Mouse (Mus musculus): ENCODE measurements around the gene Arid1b. TPM values are rescaled to one million over a fixed set of nuclear protein-coding genes. Genes with fewer than 3 reads are reported as not detected.

The Arid1b gene
- polyA plus RNA-seq, 1 experiment from 2014 or later, result 46.4 TPM

- no peaks in the 10 kb centered on the region for H3K27me3 ChIP-seq
- no peak for DNase-seq (ENCODE audit: low read depth, low spot score)
- in situ Hi-C loops (cut with MboI; ENCODE audit: low pct_unique_long_range_greater_than_20kb), result no loop called here
- TF ChIP-seq CTCF (IDR thresholded peaks at IDR 0.05), result no peak
- POLR2A ChIA-PET, result no interaction called here
- CTCF ChIA-PET, result interaction anchor here (1.5 kb wide), 1 partner anchor 15 kb away, joined by 3 read pairs; no protein-coding TSS in a partner anchor
- ATAC-seq, result no peak
Observed at GRCm38 (mm10) chr17:5014327-5014957, 20.3 kb downstream of the Arid1b start.

DNA sequence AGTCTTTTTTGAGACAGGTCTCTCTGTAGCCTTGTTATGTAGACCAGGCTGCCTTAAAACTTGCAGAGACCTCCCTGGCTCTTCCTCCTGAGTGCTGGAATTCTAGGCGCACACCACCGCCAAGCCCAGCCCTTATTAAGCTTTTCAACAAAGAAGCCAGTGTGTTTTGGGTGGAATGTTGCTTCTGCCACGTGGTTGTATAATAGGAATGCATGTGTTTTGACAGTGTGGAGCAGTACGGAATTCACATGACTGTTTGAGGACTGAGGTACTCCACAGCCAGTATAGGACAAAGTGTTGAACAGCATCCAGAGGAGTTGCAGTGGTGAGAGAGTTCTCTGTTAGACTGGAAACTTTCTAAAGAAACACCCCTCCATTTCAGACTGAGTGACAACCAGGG is 22.3 kb downstream of the Arid1b start:
- POLR2A ChIA-PET, result no interaction called here
- H3K27me3 ChIP-seq, result no peaks in the 10 kb centered on the region
- ATAC-seq, result no peak
- in situ Hi-C loops (cut with MboI; ENCODE audit: low pct_unique_long_range_greater_than_20kb), result no loop called here
- CTCF ChIA-PET, result no interaction called here
- DNase-seq (ENCODE audit: low read depth, low spot score), result no peak
- no peak for TF ChIP-seq CTCF (IDR thresholded peaks at IDR 0.05)

- ATAC-seq (no peak), DNase-seq (ENCODE audit: low read depth, low spot score) (no peak)
- CTCF ChIA-PET, result interaction anchor here (2.1 kb wide), 1 partner anchor 19 kb away, joined by 7 read pairs; no protein-coding TSS in a partner anchor
- TF ChIP-seq CTCF (IDR thresholded peaks at IDR 0.05), result no peak
- no peaks in the 10 kb centered on the region for H3K27me3 ChIP-seq
- POLR2A ChIA-PET, result interaction anchor here (0.6 kb wide), 1 partner anchor 42 kb away, joined by 3 read pairs; no protein-coding TSS in a partner anchor
- in situ Hi-C loops (cut with MboI; ENCODE audit: low pct_unique_long_range_greater_than_20kb), result no loop called here
Observed at GRCm38 (mm10) chr17:5017065-5017464, 22.9 kb downstream of the Arid1b start.

DNA sequence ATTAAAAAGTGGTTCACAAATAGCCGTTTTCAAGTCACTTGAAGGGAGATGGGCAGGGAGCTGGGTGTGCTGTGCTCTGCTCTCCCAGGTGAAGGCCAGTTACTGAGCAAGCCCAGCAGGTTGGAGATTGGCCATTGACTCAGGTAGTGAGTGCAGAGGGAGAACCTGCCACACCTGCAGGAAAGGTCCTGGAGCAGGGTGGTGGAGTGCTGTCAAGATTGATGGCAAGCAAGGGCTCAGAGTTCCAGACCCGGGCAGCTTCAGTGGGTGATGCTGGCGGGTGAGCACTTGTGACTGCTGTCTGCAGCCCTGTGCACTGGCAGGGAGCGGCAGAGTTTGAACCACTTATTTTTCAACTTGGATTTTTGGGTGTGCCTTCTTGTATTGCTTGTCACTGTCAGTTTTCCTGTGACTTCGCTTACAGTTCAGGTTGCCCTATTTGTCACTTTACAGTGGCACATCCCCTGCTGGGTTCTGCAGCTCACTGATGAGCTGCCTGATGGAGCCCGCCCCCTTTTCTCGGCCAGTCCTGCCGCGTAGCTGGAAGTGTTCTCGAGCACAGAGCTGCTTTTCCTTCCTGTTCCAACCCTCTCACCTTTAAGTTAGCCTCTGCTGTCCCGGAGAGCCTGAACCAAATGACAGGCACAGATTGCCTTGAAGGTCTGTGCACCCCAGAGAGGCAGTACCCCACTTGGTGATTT is 27.3 kb downstream of the Arid1b start:
- in situ Hi-C loops (cut with MboI; ENCODE audit: low pct_unique_long_range_greater_than_20kb), result no loop called here
- H3K27me3 ChIP-seq, result no peaks in the 10 kb centered on the region
- DNase-seq (ENCODE audit: low read depth, low spot score), result no peak
- CTCF ChIA-PET, result no interaction called here
- ATAC-seq, result no peak
- POLR2A ChIA-PET, result no interaction called here
- no peak for TF ChIP-seq CTCF (IDR thresholded peaks at IDR 0.05)

GRCm38 (mm10) chr17:5022019-5022544 is 27.9 kb downstream of the Arid1b start:
- no peaks in the 10 kb centered on the region for H3K27me3 ChIP-seq

GRCm38 (mm10) chr17:5023745-5024144 is 29.6 kb downstream of the Arid1b start:
- H3K27me3 ChIP-seq, result no peaks in the 10 kb centered on the region
- DNase-seq (ENCODE audit: low read depth, low spot score) (no peak), ATAC-seq (no peak)
- ChIA-PET CTCF (no interaction called here), POLR2A (interaction anchor here (1.8 kb wide), 1 partner anchor 27 kb away, joined by 6 read pairs; no protein-coding TSS in a partner anchor)
- no peak for TF ChIP-seq CTCF (IDR thresholded peaks at IDR 0.05)
- in situ Hi-C loops (cut with MboI; ENCODE audit: low pct_unique_long_range_greater_than_20kb), result no loop called here

More at GRCm38 (mm10) chr17:5022019-5022544, 27.9 kb downstream of the Arid1b start:
- TF ChIP-seq CTCF (IDR thresholded peaks at IDR 0.05), result no peak
- ChIA-PET CTCF (no interaction called here), POLR2A (interaction anchor here (1.8 kb wide), 1 partner anchor 26 kb away, joined by 6 read pairs; no protein-coding TSS in a partner anchor)
- in situ Hi-C loops (cut with MboI; ENCODE audit: low pct_unique_long_range_greater_than_20kb), result no loop called here
- no peak for ATAC-seq
- no peak for DNase-seq (ENCODE audit: low read depth, low spot score)

GRCm38 (mm10) chr17:5025400-5025799 is 31.3 kb downstream of the Arid1b start:
- in situ Hi-C loops (cut with MboI; ENCODE audit: low pct_unique_long_range_greater_than_20kb), result loop anchor here (25.0 kb wide), 1 partner anchor 1463 kb away; the partner anchor contains the start of gene Tfb1m
- ATAC-seq, result no peak
- H3K27me3 ChIP-seq, result no peaks in the 10 kb centered on the region
- no peak for TF ChIP-seq CTCF (IDR thresholded peaks at IDR 0.05)
- ChIA-PET POLR2A (no interaction called here), CTCF (no interaction called here)
- DNase-seq (ENCODE audit: low read depth, low spot score), result no peak

GRCm38 (mm10) chr17:5026578-5026977 is 32.4 kb downstream of the Arid1b start:
- ATAC-seq, result no peak
- in situ Hi-C loops (cut with MboI; ENCODE audit: low pct_unique_long_range_greater_than_20kb), result loop anchor here (25.0 kb wide), 1 partner anchor 1464 kb away; the partner anchor contains the start of gene Tfb1m
- TF ChIP-seq CTCF (IDR thresholded peaks at IDR 0.05), result no peak
- no peak for DNase-seq (ENCODE audit: low read depth, low spot score)
- H3K27me3 ChIP-seq, result no peaks in the 10 kb centered on the region
- CTCF ChIA-PET, result interaction anchor here (1.2 kb wide), 1 partner anchor 9 kb away, joined by 3 read pairs; no protein-coding TSS in a partner anchor
- POLR2A ChIA-PET, result no interaction called here

DNA sequence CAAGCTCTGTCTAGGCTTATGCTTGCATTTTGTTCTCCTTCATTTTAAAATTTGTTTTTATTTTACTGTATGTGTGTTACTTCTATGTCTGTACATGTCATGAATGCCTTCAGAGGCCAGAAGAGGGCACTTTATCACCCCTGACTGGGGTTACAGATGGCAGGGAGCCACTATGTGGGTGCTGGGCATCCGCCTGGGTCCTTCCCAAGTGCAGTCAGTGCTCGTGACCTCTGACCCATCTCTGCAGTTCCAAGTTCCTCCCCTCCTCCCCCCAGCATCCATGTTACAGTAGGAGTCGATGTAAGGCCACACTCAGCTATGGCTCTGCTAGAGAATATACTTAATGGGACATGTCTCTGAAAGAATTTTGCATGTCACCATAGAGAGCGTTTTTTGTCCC is 35.0 kb downstream of the Arid1b start:
- DNase-seq (ENCODE audit: low read depth, low spot score) (no peak), ATAC-seq (no peak)
- ChIA-PET POLR2A (no interaction called here), CTCF (interaction anchor here (1.9 kb wide), 1 partner anchor 13 kb away, joined by 5 read pairs; no protein-coding TSS in a partner anchor)
- in situ Hi-C loops (cut with MboI; ENCODE audit: low pct_unique_long_range_greater_than_20kb), result loop anchor here (25.0 kb wide), 1 partner anchor 1467 kb away; the partner anchor contains the start of gene Tfb1m
- H3K27me3 ChIP-seq, result no peaks in the 10 kb centered on the region
- no peak for TF ChIP-seq CTCF (IDR thresholded peaks at IDR 0.05)

GRCm38 (mm10) chr17:5030290-5030689 is 36.2 kb downstream of the Arid1b start:
- POLR2A ChIA-PET, result interaction anchor here (0.6 kb wide), 1 partner anchor 136 kb away, joined by 3 read pairs; no protein-coding TSS in a partner anchor
- CTCF ChIA-PET, result interaction anchor here (1.9 kb wide), 1 partner anchor 12 kb away, joined by 5 read pairs; no protein-coding TSS in a partner anchor
- no peak for DNase-seq (ENCODE audit: low read depth, low spot score)
- in situ Hi-C loops (cut with MboI; ENCODE audit: low pct_unique_long_range_greater_than_20kb), result loop anchor here (25.0 kb wide), 1 partner anchor 1468 kb away; the partner anchor contains the start of gene Tfb1m
- no peaks in the 10 kb centered on the region for H3K27me3 ChIP-seq
- ATAC-seq, result no peak
- TF ChIP-seq CTCF (IDR thresholded peaks at IDR 0.05), result no peak
